Mouse (Mus musculus): ENCODE results near the gene Mapre3. TPM values are rescaled to one million over a fixed set of nuclear protein-coding genes. Genes with fewer than 3 reads are reported as not detected.
"Not testable (repeated sequence)": the region's sequence is repeated elsewhere in the genome, so short reads cannot be mapped to it uniquely, and the experiment has no call there.

The Mapre3 gene
- total and polyA plus RNA-seq, 3 experiments: 0.28 to 2.3 (median 1.6) TPM

- H3K27ac ChIP-seq (ENCODE audit: insufficient read depth, low read depth); H3K9me3 ChIP-seq (replicated peaks; ENCODE audit: low read length); H3K79me2 ChIP-seq (replicated peaks; ENCODE audit: control insufficient read depth, extremely low read depth, insufficient read depth, poor library complexity, severe bottlenecking); H3K4me2 ChIP-seq (ENCODE audit: insufficient read depth, low read depth, poor library complexity, severe bottlenecking); H3K27me3 ChIP-seq (replicated peaks); dilution Hi-C loops (cut with MboI; ENCODE audit: extremely low pct_ligation_motif_present, extremely low pct_unique_long_range_greater_than_20kb, low sequenced_read_pairs); H3K4me3 ChIP-seq (replicated peaks in 1 of 3; ENCODE audit: low read depth in 2 of 3, low read length in 2 of 3, poor library complexity in 1 of 3); H3K9ac ChIP-seq (ENCODE audit: insufficient read depth, low read depth); DNase-seq (ENCODE audit: extremely low read depth); in situ Hi-C loops (cut with MboI; ENCODE audit: low pct_ligation_motif_present, low pct_unique_long_range_greater_than_20kb, low sequenced_read_pairs); H3K4me1 ChIP-seq (ENCODE audit: control insufficient read depth in 1 of 2, insufficient read depth in 2 of 2): not testable (repeated sequence)
- TF ChIP-seq TBP (conservative IDR thresholded peaks at IDR 0.05; ENCODE audit: low read depth, low read length): peak; percentile 93
- TF ChIP-seq ELF1 (IDR thresholded peaks at IDR 0.05; ENCODE audit: low read depth, low read length): 0 out of 2 replicates have a peak, but pooled peaks have one; percentile 25
- peaks cover 4 to 21% of the 10 kb centered on the region in 2 experiments for H3K36me3 ChIP-seq (replicated peaks in 1 of 2; ENCODE audit: control insufficient read depth in 1 of 2, insufficient read depth in 1 of 2, low read length in 1 of 2)
Observed at GRCm38 (mm10) chr5:30881839-30882238, 67.4 kb downstream of the Mapre3 start.

- Histone ChIP-seq H3K4me3 (replicated peaks in 1 of 3; ENCODE audit: low read depth in 2 of 3, low read length in 2 of 3, poor library complexity in 1 of 3) (no peak overlapping the region), H3K4me2 (ENCODE audit: insufficient read depth, low read depth, poor library complexity, severe bottlenecking) (peak overlapping the region; percentile 97; the same call in 1 of the 2 replicates), H3K36me3 (replicated peaks in 1 of 2; ENCODE audit: control insufficient read depth in 1 of 2, insufficient read depth in 1 of 2, low read length in 1 of 2) (peaks cover 0 to 12% of the 10 kb centered on the region in 2 experiments), H3K27ac (ENCODE audit: insufficient read depth, low read depth) (no peak overlapping the region), H3K27me3 (replicated peaks) (no peaks in the 10 kb centered on the region), H3K4me1 (ENCODE audit: control insufficient read depth in 1 of 2, insufficient read depth in 2 of 2) (peaks cover 3 to 18% of the 10 kb centered on the region in 2 experiments), H3K79me2 (replicated peaks; ENCODE audit: control insufficient read depth, extremely low read depth, insufficient read depth, poor library complexity, severe bottlenecking) (no peaks in the 10 kb centered on the region), H3K9me3 (replicated peaks; ENCODE audit: low read length) (no peaks in the 10 kb centered on the region), H3K9ac (ENCODE audit: insufficient read depth, low read depth) (no peak overlapping the region; the same call in 1 of the 2 replicates)
- in situ Hi-C loops (cut with MboI; ENCODE audit: low pct_ligation_motif_present, low pct_unique_long_range_greater_than_20kb, low sequenced_read_pairs): no loop called here
- dilution Hi-C loops (cut with MboI; ENCODE audit: extremely low pct_ligation_motif_present, extremely low pct_unique_long_range_greater_than_20kb, low sequenced_read_pairs): no loop called here
- TF ChIP-seq RCOR1 (conservative IDR thresholded peaks at IDR 0.05; ENCODE audit: low read depth, low read length) (no peak), SMC3 (IDR thresholded peaks at IDR 0.05; ENCODE audit: low read depth, low read length) (no peak), SIN3A (IDR thresholded peaks at IDR 0.05; ENCODE audit: low read length) (peak; percentile 15; the same call in 1 of the 2 replicates), ZNF384 (IDR thresholded peaks at IDR 0.05; ENCODE audit: low read depth, low read length) (peak; percentile 54; the same call in 1 of the 2 replicates), MAFK (IDR thresholded peaks at IDR 0.05; ENCODE audit: insufficient replicate concordance, low read length) (no peak), GABPA (IDR thresholded peaks at IDR 0.05; ENCODE audit: insufficient replicate concordance, low read depth, low read length) (no peak), USF1 (IDR thresholded peaks at IDR 0.05; ENCODE audit: low read depth, low read length) (no peak)
- DNase-seq (ENCODE audit: extremely low read depth): no peak
Observed at GRCm38 (mm10) chr5:30886209-30886608, 71.8 kb downstream of the Mapre3 start.

- Histone ChIP-seq H3K4me3 (replicated peaks in 1 of 3; ENCODE audit: low read depth in 2 of 3, low read length in 2 of 3, poor library complexity in 1 of 3) (peak overlapping the region; percentile 35 to 87 (median 79)), H3K79me2 (replicated peaks; ENCODE audit: control insufficient read depth, extremely low read depth, insufficient read depth, poor library complexity, severe bottlenecking) (no peaks in the 10 kb centered on the region), H3K9me3 (replicated peaks; ENCODE audit: low read length) (no peaks in the 10 kb centered on the region), H3K27me3 (replicated peaks) (no peaks in the 10 kb centered on the region), H3K27ac (ENCODE audit: insufficient read depth, low read depth) (no peak overlapping the region), H3K9ac (ENCODE audit: insufficient read depth, low read depth) (peak overlapping the region; percentile 55), H3K36me3 (replicated peaks in 1 of 2; ENCODE audit: control insufficient read depth in 1 of 2, insufficient read depth in 1 of 2, low read length in 1 of 2) (peaks cover 0 to 17% of the 10 kb centered on the region in 2 experiments), H3K4me2 (ENCODE audit: insufficient read depth, low read depth, poor library complexity, severe bottlenecking) (peak overlapping the region; percentile 97), H3K4me1 (ENCODE audit: control insufficient read depth in 1 of 2, insufficient read depth in 2 of 2) (peaks cover 3 to 18% of the 10 kb centered on the region in 2 experiments)
- TF ChIP-seq MAX (IDR thresholded peaks at IDR 0.05; ENCODE audit: low read length) (no peak), RCOR1 (conservative IDR thresholded peaks at IDR 0.05; ENCODE audit: low read depth, low read length) (no peak), JUN (IDR thresholded peaks at IDR 0.05; ENCODE audit: insufficient read depth, low read depth, low read length) (no peak), CHD2 (IDR thresholded peaks at IDR 0.05; ENCODE audit: low read length) (no peak), USF2 (conservative IDR thresholded peaks at IDR 0.05; ENCODE audit: low read depth, low read length) (no peak), SIN3A (IDR thresholded peaks at IDR 0.05; ENCODE audit: low read length) (no peak), MEF2A (IDR thresholded peaks at IDR 0.05; ENCODE audit: borderline replicate concordance, low read depth, low read length) (no peak), CTCF (conservative IDR thresholded peaks at IDR 0.05 in 1 of 2, IDR thresholded peaks at IDR 0.05 in 1 of 2; ENCODE audit: low read depth in 2 of 2, low read length in 2 of 2) (no peak), BHLHE40 (IDR thresholded peaks at IDR 0.05; ENCODE audit: low read depth, low read length) (no peak), MXI1 (IDR thresholded peaks at IDR 0.05; ENCODE audit: low read depth, low read length) (no peak)
- dilution Hi-C loops (cut with MboI; ENCODE audit: extremely low pct_ligation_motif_present, extremely low pct_unique_long_range_greater_than_20kb, low sequenced_read_pairs) (no loop called here), in situ Hi-C loops (cut with MboI; ENCODE audit: low pct_ligation_motif_present, low pct_unique_long_range_greater_than_20kb, low sequenced_read_pairs) (no loop called here)
- no peak for DNase-seq (ENCODE audit: extremely low read depth)
Observed at GRCm38 (mm10) chr5:30886731-30887130, 72.3 kb downstream of the Mapre3 start.

All from CH12.LX (cell line).